Mouse (Mus musculus) forebrain, embryonic 13.5 days (tissue): ENCODE results near the gene Gm10696. TPM values are rescaled to one million over a fixed set of nuclear protein-coding genes. Genes with fewer than 3 reads are reported as not detected.
"Not testable (repeated sequence)": the region's sequence is repeated elsewhere in the genome, so short reads cannot be mapped to it uniquely, and the experiment has no call there.

Source experiments
- ATAC-seq: fragments of 200-750 bp; cut with Nextera tagmentation; 2 replicates; pipeline ENCODE4 v1.8.0; 2017
- H3K27ac ChIP-seq: fragments of 300-500 bp; sonication (generic); 2 replicates; pipeline ENCODE4 v1.5.1; 2015; ENCODE audit warnings: inconsistent platforms, mild to moderate bottlenecking, moderate library complexity
- H3K27me3 ChIP-seq: fragments of 300-500 bp; sonication (generic); 2 replicates; pipeline ENCODE4 v1.6.1; 2015; ENCODE audit warnings: mild to moderate bottlenecking, inconsistent platforms
- H3K36me3 ChIP-seq: fragments of 300-500 bp; sonication (generic); 2 replicates; pipeline ENCODE4 v1.6.1; 2015; ENCODE audit warnings: mild to moderate bottlenecking, inconsistent platforms; ENCODE audit not compliant: poor library complexity, severe bottlenecking
- H3K4me1 ChIP-seq: fragments of 300-500 bp; sonication (generic); 2 replicates; pipeline ENCODE4 v1.6.1; 2015; ENCODE audit warnings: inconsistent platforms
- H3K4me2 ChIP-seq: fragments of 300-500 bp; sonication (generic); 2 replicates; pipeline ENCODE4 v1.6.1; 2015; ENCODE audit warnings: inconsistent platforms, mild to moderate bottlenecking, moderate library complexity
- H3K4me3 ChIP-seq: fragments of 300-500 bp; sonication (generic); 2 replicates; pipeline ENCODE4 v1.5.1; 2015; ENCODE audit warnings: mild to moderate bottlenecking, inconsistent platforms
- H3K9ac ChIP-seq: fragments of 300-500 bp; sonication (generic); 2 replicates; pipeline ENCODE4 v1.6.1; 2015; ENCODE audit warnings: mild to moderate bottlenecking, inconsistent platforms
- H3K9me3 ChIP-seq: fragments of 300-500 bp; sonication (generic); replicated peaks from 2 replicates; pipeline ENCODE4 v1.6.1; 2016; ENCODE audit warnings: inconsistent platforms
- WGBS: fragments of 180-500 bp; shearing (Covaris S2); methylation state at CpG from one replicate; pipeline ENCODE4 v1.1.7; 2015; 5-methylcytosine and 5-hydroxymethylcytosine counted together
- polyA plus RNA-seq: library from polyadenylated mRNA; unstranded; fragments of >200 nt; fragmentation: Nextera tagmentation; extraction: Ambion mirVana; gene quantifications from 2 replicates; pipeline ENCODE4 v1.2.1, GENCODE M21; 2015

Gene Gm10696
- not detected in 2 replicates for polyA plus RNA-seq

- WGBS = 97% methylated on average over 1 of the region's 1 CpGs
Measured at GRCm38 (mm10) chr3:94178093-94178492, at the start of gene Gm10696. Gene Gm10696 (minus strand): TSS chr3:94178193.

DNA sequence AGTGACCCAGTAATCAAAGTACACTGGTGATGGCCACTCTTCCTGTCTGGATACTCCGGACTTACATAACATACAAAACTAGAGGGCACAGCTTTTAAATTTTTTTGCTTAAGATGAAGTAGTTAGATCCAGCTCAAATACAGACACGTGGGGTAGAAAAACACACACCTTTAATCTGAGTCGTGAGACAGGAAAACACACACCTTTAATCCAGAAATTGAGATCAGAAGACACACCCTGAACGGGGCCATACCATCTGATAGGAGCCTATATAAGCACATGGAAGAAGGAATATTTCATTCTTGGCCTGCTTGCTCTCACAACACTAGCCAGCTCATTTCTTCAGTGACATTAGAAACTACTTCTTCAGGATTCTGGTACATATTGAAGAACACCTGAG, 18.4 kb upstream of the Gm10696 start, which contains the start of gene Gm5286:
Gene Gm5286, plus strand, starts transcription at position 301 of the 400 bp plus-strand sequence.
- H3K4me3 ChIP-seq, H3K9ac ChIP-seq, H3K27me3 ChIP-seq, H3K4me2 ChIP-seq, H3K9me3 ChIP-seq, H3K4me1 ChIP-seq, H3K36me3 ChIP-seq, ATAC-seq, H3K27ac ChIP-seq: not testable (repeated sequence)
- WGBS = 93% methylated on average over 3 of the region's 4 CpGs

More at GRCm38 (mm10) chr3:94178093-94178492, at the start of gene Gm10696:
- not testable (repeated sequence) for H3K36me3 ChIP-seq, H3K9ac ChIP-seq, H3K9me3 ChIP-seq, H3K27me3 ChIP-seq, ATAC-seq, H3K4me3 ChIP-seq, H3K4me1 ChIP-seq, H3K27ac ChIP-seq, H3K4me2 ChIP-seq

- not testable (repeated sequence) for ATAC-seq, H3K4me3 ChIP-seq, H3K9ac ChIP-seq, H3K27ac ChIP-seq, H3K4me1 ChIP-seq, H3K27me3 ChIP-seq, H3K4me2 ChIP-seq, H3K9me3 ChIP-seq, H3K36me3 ChIP-seq
Measured at GRCm38 (mm10) chr3:94167351-94167750, 10.6 kb downstream of the Gm10696 start.

Other genes with a start within 250 kb of the Gm10696 start
- gene Gm9117, start 234.7 kb downstream of the Gm10696 start, polyA plus RNA-seq = not detected in 2 replicates
- not detected in 2 replicates for gene Tdpoz5, start 216.9 kb downstream of the Gm10696 start, polyA plus RNA-seq
- not detected in 2 replicates for gene Gm9125, start 123.3 kb downstream of the Gm10696 start, polyA plus RNA-seq
- gene Gm10697, start 105.5 kb downstream of the Gm10696 start, polyA plus RNA-seq = not detected in 2 replicates
- not detected in 2 replicates for gene Gm5286, start 18.5 kb upstream of the Gm10696 start, polyA plus RNA-seq
- gene Gm4778, start 85.8 kb upstream of the Gm10696 start, polyA plus RNA-seq = not detected in 2 replicates
- gene Them4, start 131.9 kb upstream of the Gm10696 start, polyA plus RNA-seq = 19.8 and 22.5 TPM in 2 replicates
- 0.66 and 0.79 TPM in 2 replicates for gene Them5, start 163.9 kb upstream of the Gm10696 start, polyA plus RNA-seq
- 0.87 and 1.0 TPM in 2 replicates for gene C2cd4d, start 184.2 kb upstream of the Gm10696 start, polyA plus RNA-seq
- 1.7 and 2.1 TPM in 2 replicates for gene Rorc, start 194.6 kb upstream of the Gm10696 start, polyA plus RNA-seq
- gene Lingo4, start 220.3 kb upstream of the Gm10696 start, polyA plus RNA-seq = 0.74 and 0.81 TPM in 2 replicates
- 66.4 and 69.5 TPM in 2 replicates for gene Tdrkh, start 235.1 kb upstream of the Gm10696 start, polyA plus RNA-seq